Mouse (Mus musculus): ENCODE measurements around the gene Trp53tg5. TPM values are rescaled to one million over a fixed set of nuclear protein-coding genes. Genes with fewer than 3 reads are reported as not detected.
A peak's percentile ranks its signal among the peaks of the same experiment; 100 is the strongest.

Gene Trp53tg5
- total RNA-seq, 2 experiments from 2014 or later, result not detected

GRCm38 (mm10) chr2:164433278-164433895 is 40.1 kb downstream of the Trp53tg5 start:
- no peak for DNase-seq (ENCODE audit: low spot score)

DNA sequence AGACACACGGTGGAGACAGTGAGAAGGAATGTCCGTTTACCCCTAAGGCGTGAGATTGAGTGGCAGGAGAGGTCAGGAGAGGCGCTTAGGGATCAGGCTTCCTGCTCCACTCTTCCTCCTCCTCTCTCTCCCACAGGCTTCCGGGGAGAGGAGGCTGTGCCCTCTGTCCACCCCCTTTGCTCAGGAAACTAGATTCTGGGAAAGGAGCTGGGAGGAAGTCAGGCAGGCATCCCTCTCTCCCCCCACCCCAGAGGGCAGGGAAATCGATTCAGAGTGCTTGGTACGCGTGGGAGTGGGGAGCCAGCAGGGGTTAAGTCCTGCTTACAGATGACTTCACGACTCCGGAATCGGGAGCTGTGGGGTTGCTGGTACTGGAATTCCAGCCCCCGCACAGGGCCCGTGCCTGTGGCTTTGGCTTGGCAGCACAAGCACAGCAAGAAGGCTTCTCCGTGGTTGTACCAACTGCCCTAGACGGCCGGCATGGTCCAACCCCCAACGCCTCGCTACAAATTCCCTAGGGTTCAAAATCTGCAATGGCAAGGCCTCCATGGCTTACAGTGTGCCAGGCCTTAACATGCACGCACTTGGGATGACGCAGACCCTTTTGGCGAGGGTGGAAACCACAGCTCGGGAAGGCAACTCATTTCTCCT is 40.9 kb downstream of the Trp53tg5 start:
- DNase-seq (ENCODE audit: low spot score), result peak; percentile 66

DNA sequence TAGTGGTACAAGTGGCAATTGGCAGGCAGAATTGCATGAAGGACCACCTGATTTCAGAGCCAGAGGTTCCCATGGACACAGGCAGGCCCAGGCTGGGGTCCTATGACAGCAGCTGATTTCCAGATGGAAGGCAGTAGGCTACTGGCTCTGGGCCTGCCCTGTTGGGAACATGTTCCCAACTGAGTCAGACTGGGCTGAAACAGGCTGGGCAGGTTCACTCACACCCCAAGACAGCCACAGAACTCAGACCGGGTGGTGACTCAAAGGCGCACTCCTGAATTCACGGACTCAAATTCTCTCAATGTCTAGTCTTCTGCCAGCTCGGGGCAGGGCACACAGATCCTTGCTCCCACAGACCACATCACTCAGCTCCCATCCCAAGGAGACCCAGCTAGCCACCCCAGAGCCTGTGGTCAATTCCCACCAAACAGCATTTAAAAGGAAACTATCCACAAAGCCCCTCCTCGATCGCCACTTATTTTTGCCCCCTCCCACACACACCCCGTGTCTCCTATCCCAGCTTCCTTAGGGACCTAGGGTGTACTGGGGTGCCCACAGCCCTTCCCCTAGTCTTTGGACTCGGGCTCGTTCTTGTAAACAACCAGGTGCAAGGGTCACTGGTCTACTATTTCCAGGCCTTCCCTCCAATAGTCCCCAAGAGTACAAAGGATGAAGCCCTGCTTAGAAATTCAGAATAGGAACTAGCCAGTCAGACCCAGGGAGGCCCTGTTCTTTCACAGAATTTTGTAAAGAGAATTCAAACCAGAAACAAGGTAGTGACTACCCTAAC is 41.7 kb downstream of the Trp53tg5 start:
- no peak for DNase-seq (ENCODE audit: low spot score)

GRCm38 (mm10) chr2:164430697-164431096 is 42.8 kb downstream of the Trp53tg5 start:
- DNase-seq (ENCODE audit: low spot score), result no peak

DNA sequence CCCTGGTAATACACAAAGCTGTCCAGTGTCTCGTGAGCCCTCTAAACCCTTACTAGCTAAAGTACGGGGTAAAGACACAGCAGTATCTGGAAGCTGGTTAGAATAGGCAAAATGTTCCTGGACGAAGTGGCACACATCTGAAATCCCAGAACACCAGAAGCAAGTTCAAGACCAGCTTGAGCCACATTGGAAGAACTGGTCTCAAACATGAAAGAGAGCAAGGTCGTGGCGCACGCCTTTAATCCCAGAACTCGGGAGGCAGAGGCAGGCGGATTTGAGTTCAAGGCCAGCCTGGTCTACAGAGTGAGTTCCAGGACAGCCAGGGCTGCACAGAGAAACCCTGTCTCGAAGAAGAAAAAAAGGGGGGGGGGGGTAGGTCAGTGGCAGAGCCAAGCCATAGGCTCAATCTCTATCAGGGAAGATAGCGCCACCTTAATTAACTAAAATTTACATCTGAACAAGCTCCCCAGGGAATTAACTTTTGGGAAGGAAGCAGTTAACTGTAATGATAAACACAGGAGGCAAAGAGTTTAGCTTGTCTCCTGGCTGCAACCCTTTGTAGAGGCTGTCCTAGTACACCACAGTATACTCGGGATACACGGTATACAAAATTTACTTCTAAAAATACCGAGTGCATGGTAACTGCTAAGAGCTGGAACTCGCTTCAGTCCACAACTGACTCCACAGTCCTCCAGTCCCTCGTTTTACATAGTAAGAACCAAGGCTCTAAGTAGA is 43.5 kb downstream of the Trp53tg5 start:
- DNase-seq (ENCODE audit: low spot score), result no peak

GRCm38 (mm10) chr2:164428451-164428850 is 45.1 kb downstream of the Trp53tg5 start:
- DNase-seq (ENCODE audit: low spot score), result no peak

DNA sequence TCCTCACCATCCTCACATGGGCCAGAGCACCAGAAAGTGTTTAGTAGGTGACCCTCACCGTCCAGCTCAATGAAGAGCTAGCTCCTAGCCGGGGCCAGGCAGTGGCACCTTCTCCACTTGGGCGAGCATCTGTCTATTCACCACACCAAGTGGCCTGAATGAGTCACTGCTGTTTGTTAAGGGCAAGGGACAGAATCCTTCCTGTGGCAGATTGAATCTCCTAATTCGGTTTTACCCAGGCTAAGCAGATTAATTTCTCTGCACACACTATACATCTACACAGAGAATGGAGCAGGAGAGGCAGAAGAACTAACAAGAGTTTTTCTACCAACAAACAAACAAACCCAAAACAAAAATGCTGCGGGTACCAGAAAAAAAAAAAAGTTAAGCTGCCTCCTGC is 46.6 kb downstream of the Trp53tg5 start:
- no peak for DNase-seq (ENCODE audit: low spot score)

GRCm38 (mm10) chr2:164426121-164426520 is 47.4 kb downstream of the Trp53tg5 start:
- no peak for DNase-seq (ENCODE audit: low spot score)

- DNase-seq (ENCODE audit: low spot score), result peak; percentile 56
Measured at GRCm38 (mm10) chr2:164425401-164425800, 48.1 kb downstream of the Trp53tg5 start.

DNA sequence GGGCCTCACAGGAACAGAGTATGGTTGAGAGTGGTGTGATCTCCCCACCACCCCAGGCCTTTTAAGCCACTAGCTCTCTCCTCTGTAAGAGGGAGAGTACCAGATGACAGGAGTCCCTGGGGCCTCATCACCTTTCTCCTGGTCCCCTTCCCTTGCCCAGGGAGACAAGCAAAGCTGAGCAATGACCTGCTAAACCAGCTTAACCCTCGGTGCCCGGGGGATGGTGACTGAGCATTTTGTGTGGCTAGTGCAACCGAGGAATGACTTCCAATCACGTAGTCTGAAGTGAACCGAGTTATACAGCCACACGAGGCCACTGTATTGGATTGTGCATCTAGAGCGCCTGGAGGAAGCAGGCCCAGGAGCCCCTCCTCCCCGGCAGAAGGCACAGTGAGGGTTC is 49.1 kb downstream of the Trp53tg5 start:
- DNase-seq (ENCODE audit: low spot score), result no peak

DNA sequence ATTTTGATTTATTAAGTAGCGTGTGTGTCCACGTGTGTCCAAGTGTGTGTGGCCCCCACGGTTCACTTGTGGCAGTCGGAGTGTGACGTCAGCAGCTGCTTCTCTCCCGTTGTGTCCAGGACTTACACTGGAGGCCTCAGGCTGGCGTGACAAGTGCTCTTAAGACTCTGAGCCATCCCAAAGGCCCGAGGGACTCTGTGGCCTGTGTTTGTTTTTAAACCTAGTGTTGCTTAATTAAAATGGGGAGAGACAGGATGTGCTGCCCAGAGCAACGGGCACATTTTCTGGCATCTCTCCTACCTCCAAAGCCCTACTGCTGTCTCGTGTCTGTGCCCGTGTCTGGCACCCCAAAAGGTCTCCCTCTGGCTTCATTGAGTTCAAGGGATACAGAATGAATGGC is 50.1 kb downstream of the Trp53tg5 start:
- peak; percentile 47 for DNase-seq (ENCODE audit: low spot score)

DNA sequence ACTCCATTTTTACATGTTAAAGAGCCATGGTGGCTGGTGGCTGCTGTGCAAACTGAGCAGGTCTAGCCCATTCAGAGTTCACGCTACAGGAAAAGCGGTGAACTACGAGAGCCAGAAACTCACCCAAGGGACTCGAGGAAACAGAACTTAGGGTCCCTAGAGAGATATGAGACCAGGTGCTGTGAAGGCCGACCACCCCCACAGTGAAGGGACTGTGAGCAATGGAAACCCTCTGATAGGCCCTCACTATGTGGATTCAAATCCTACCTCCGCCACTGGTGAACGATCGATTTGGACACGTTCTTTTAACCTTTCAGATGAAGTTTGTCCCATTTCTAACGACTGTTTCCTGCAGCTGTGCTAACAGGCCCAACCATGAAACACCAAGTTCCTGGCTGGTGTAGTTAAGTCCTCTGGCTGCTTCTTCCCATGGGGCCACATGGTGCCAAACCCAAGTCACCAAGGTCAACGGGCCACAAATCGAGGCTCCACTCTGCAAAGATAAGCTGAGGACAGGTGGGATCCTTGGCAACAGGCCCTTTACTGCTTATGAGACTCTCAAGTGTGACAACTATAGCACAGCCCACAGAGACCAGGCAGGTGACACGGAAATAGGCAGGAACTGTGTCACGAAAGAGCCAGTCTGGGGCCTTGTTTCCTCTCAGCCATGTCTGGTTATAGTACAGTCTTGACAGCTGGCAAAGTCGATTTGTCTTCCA is 50.7 kb downstream of the Trp53tg5 start:
- no peak for DNase-seq (ENCODE audit: low spot score)

GRCm38 (mm10) chr2:164421979-164422378 is 51.5 kb downstream of the Trp53tg5 start:
- DNase-seq (ENCODE audit: low spot score), result no peak

DNA sequence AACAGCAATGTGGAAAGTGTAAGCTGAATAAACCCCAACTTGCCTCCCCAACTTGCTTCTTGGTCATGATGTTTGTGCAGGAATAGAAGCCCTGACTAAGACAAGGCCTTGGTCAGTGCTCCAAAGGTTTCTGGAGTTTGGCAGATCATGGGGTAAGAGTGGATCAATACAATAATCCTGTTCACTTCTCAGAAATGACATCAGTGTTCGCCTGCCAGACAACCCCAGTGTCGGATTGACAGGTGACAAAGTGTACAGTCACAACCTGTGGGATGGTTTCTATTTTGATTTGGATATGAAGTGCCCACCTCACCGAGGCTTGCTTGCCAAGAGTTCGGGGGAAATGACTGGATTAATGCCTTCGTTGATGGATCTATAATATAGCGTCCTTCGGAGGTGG is 52.2 kb downstream of the Trp53tg5 start:
- no peak for DNase-seq (ENCODE audit: low spot score)

Other genes with a start within 250 kb of the Trp53tg5 start
- not detected for gene Svs2, start 235.3 kb downstream of the Trp53tg5 start, total RNA-seq (2021)
- not detected for gene Svs3b, start 217.1 kb downstream of the Trp53tg5 start, total RNA-seq (2021)
- gene Svs4, start 195.3 kb downstream of the Trp53tg5 start, total RNA-seq (2021), result not detected
- gene Svs3a, start 184.5 kb downstream of the Trp53tg5 start, total RNA-seq (2021), result not detected
- not detected for gene Svs6, start 157.0 kb downstream of the Trp53tg5 start, total RNA-seq (2021)
- not detected for gene Svs5, start 141.0 kb downstream of the Trp53tg5 start, total RNA-seq (2021)
- under 1 TPM in 1 of 2 experiments, not detected in 1; 0.73 TPM for gene Slpi, start 84.6 kb downstream of the Trp53tg5 start, total RNA-seq (2021)
- not detected for gene Rbpjl, start 70.6 kb downstream of the Trp53tg5 start, total RNA-seq (2021)
- gene Matn4, start 68.6 kb downstream of the Trp53tg5 start, total RNA-seq (2021), result under 1 TPM; 0.59 to 0.78 TPM
- gene Sdc4, start 29.8 kb downstream of the Trp53tg5 start, total RNA-seq (2021), result 10 to 100 TPM; 62.6 to 77.3 TPM
- gene Sys1, start 16.8 kb downstream of the Trp53tg5 start, total RNA-seq (2021), result 10 to 100 TPM; 26.0 to 26.2 TPM
- 1 to 10 TPM; 3.8 to 6.5 TPM for gene Gm20458, start 12.8 kb downstream of the Trp53tg5 start, total RNA-seq (2021)
- 10 to 100 TPM; 22.8 to 24.5 TPM for gene Dbndd2, start 12.4 kb upstream of the Trp53tg5 start, total RNA-seq (2021)
- 10 to 100 TPM; 31.4 to 32.6 TPM for gene Pigt, start 23.8 kb upstream of the Trp53tg5 start, total RNA-seq (2021)
- not detected for gene Wfdc2, start 88.7 kb upstream of the Trp53tg5 start, total RNA-seq (2021)
- not detected for gene Spint3, start 99.7 kb upstream of the Trp53tg5 start, total RNA-seq (2021)
- not detected for gene Wfdc6a, start 111.7 kb upstream of the Trp53tg5 start, total RNA-seq (2021)
- not detected for gene Eppin, start 119.9 kb upstream of the Trp53tg5 start, total RNA-seq (2021)
- not detected for gene Wfdc6b, start 139.8 kb upstream of the Trp53tg5 start, total RNA-seq (2021)
- not detected for gene Wfdc8, start 139.9 kb upstream of the Trp53tg5 start, total RNA-seq (2021)
- not detected for gene Wfdc16, start 165.1 kb upstream of the Trp53tg5 start, total RNA-seq (2021)
- gene Wfdc10, start 182.3 kb upstream of the Trp53tg5 start, total RNA-seq (2021), result not detected
- gene Wfdc9, start 182.9 kb upstream of the Trp53tg5 start, total RNA-seq (2021), result not detected
- gene Wfdc11, start 200.4 kb upstream of the Trp53tg5 start, total RNA-seq (2021), result not detected
- not detected for gene Wfdc13, start 211.4 kb upstream of the Trp53tg5 start, total RNA-seq (2021)
- not detected for gene Spint4, start 224.8 kb upstream of the Trp53tg5 start, total RNA-seq (2021)
- not detected for gene Spint5, start 241.6 kb upstream of the Trp53tg5 start, total RNA-seq (2021)